Mouse (Mus musculus) left cerebral cortex, adult 9 months (tissue): ENCODE results near the gene Coa5.

Source experiments
- DNase-seq, 2 experiments: peaks; one replicate each; pipeline ENCODE4 v3.0.0; 2022; ENCODE audit warnings: low spot score in 2 of 2

Gene Coa5

DNA sequence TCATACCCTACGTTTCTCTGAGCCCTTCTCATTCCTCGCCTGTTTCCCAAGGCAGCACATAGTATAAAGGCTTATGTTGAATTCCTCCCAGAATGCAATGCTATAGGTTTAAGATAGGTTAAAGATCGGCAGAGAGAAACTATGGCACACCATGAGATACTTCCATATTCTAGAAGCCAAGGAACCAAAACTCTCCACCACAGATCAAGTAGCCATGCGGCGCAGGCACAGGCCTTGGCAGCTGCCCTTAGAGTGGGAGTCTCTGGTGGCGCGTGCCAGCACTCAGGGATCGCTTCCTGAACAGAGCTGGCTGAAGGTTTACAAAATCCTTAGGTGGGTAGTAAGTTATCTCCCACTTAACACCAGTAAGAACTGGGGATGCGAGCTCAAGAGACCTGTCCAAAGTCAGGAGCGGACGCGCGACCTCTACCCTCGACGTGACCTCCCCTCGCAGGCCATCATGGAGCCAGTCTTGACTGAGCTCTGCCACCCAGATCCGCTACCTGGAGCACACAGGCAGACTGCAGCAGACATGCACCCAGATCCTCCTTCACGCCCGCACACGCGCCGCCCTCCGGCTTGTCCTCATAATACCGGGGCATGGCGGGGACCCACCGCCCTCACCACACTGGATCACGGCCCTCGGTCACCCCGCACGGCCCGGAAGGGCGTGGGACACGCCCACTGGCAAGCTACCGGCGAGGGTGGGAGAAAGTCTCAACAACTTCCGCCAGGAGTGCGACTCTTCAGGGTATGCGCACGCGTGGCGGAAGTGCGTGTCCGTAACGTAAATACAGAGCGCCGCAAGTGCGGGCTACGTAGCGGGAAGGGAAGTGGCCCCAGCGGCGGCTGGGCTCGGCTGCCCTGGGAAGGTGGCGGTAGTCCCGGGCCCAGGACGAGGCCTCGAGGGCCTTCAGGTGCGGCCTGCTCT is at the start of gene Coa5, which contains the start of gene Unc50:
Gene Coa5, minus strand, starts transcription at position 738 of the 931 bp plus-strand sequence.
Gene Unc50, plus strand, starts transcription at position 774 of the 931 bp plus-strand sequence.
- peak; percentile 83 to 94 for DNase-seq

DNA sequence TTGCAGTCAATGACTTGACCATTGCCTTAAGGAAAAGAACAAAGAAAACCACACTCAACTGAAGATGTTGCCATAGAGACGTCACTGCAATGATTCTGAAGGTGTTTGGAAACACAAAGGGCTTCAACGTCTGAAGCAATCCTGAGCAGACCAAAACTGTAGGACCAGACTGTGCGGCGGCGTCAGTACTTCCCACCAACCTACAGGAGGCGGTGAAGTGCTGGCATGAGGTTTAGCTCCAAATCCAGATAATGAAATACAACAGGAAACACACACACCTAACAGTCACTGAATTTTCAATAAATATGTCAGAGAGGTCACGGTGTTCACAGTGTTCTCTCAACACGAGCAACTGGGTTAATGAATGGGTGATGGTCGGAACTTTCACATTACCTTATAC is 49.2 kb upstream of the Coa5 start:
- DNase-seq: peak in 1 of 2 experiments; percentile 22

DNA sequence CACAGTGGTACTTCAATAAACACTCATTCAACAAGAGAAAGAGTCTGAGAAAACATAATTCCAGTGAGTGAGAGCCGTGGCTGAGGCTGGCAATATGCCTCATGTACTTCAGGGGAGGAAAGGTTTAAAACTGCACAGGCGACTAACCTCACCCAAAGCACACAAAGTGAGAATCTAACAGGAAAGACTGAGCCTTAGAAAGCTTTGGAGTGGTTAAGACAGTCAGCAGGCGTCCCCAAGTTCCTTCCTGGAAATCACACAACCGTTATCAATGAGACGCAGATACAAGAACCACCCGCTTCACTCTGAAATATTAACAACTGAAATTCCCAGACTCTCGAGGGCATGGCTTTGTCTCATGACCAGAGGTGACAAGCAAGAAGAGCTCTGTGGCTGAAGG is 48.5 kb upstream of the Coa5 start:
- no peak for DNase-seq

DNA sequence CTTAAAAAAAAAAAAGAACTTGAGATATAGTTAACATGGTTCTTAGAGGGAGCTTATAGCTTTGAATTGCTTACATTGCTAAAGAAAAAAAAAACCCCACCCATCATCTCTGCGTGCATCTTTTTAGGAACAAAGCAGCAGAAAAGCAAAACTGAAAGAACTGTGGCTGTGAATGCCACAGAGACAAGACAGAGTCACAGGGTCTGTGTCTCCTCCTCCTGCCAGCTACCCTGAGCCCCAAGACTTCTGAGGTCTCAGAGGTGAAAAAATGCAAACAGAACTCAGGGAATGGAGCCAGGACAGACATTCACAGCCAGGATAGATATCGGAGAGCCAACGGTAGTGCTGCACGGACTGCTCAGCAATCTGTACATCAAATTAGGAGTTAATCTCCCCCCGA is 48.0 kb upstream of the Coa5 start:
- no peak for DNase-seq

DNA sequence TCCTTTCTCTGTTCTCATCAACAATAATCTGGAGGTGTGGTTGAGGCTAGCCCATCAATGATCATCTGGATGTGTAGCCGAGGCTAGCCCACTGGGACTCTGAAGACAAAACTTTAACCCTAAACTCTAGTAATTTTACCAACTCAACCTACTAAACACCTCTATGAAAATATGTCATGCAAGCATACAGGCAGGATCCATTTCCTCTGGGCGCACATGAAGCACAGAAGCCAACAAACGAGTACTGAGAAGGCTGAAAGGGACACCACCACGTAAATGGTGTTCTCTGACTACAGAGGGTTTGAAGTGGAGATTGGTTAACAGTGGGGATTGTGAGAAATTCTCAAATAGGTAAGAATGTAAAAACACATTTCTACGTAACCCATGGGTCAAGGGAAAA is 47.3 kb upstream of the Coa5 start:
- DNase-seq: no peak

DNA sequence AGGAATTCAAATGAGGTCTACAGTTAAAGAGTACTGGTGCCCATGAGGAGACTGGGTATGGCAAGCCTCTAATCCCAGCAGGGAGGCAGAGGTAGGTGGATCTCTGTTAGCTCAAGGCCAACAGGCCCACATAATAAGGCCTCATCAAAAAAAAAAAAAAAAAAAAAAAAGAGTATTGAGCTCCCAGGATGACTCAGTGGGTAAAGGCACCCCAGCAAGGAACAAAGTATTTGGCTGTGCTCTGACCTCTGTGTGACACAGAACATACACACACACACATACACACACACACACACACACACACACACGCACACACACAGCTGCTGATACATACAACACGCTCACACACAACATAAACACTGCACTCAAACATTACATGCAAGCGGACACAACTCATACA is 45.4 kb upstream of the Coa5 start:
- no peak for DNase-seq

DNA sequence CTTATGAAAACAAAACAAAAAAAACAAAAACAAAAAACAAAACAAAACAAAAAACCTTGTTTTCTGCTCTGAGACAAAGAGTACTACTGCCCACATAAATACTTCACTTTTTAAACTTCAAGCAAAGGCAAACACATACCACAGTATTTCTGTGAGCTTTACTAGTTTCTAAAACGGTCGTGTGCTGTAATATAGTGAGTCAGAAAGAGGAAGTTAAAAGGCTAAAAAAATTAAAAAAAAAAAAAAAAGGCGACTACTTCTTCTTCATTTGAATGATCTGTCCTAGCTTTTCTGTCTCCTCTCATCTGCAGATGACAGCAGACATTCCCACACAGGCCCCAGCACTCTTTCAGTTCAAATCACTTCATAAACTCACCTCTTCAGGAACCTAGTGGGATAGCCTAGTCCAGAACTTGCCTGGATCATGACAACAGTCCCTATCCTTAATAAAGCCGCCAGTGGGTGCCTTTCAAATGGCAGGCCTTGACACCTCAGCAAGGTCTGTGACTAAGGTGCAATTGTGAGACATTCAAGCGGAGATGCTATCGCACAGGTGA is 44.8 kb upstream of the Coa5 start:
- DNase-seq: no peak

DNA sequence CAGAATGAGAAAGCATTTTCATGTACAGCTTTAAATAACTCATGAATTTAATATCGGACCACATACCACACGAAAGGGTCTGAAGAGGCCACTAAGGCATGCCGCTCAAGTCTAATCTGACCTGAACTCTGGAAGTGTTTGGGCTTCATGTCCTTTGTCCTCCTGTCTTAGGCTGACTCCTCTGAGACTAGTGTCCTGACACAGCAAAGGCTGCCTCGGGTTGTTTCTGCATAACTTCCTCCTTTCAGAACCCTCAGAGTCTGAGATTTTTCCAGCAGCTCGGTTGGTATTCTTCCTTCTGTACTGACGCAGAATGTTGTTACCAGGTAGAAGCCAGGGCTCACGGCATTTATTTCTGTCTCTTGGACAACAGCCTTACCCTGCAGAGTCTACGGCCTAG is 44.1 kb upstream of the Coa5 start:
- no peak for DNase-seq

DNA sequence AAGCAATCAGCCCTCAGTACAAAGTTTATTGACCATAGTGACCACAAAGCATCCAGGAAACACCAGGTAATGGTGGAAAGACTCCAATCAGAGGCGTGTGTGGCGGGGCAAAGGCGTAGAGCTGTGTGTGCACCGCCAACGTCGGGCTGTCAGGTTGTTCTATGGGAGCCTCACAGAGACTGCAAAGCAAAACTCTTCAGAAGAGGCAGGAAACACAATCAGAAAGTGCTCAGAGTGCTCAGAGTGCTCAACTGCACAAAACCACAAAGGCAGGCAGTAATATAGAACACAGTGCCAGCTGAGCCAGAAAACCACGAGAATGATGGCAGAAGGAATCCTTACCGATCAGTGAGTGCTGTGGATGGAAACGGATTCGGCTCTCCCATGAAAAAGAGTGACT is 43.3 kb upstream of the Coa5 start:
- DNase-seq: no peak

DNA sequence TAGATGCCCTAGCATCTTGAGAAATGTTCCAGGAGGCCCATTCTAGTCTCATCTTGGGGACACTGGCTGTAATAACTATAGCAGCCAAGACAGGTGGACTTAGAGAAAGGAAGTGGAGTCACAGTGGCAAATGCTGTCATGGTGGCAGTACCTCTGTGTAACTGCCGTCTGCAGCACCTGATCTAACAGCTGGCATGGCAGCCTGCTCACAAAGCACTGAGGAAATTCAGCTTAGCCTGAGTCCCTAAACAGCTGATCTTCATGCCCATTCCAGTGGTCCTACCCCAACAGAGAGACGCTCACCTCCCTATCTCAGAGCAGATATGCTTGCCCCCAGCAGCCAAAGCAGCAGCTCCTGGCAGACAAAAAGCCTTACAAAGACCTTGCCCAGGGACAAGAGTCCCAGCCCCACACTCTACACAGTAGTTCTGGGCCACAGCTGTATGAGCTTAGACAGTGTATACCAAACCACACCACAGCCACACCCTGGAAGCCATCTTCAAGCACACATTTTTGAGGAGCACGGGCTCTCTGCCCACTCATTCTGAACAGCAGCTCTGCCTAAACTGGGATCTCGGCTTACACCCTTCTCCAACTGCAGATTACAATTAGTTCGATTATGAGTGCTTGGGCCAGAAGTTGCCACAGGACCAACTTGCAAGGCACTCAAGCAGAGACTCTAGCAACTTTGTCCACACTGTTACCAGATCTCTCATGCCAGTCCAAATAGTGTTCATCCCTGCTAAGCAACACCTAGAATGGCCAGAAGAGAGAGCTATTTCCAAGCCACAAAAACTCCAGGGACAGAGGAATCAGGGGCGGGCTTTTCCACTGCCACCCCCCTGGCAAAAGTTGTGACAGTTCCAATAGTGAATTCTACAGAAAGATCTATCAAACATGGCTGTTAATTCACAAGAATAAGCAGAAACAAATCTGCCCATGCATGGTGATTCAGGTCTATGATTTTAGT is 41.6 kb upstream of the Coa5 start:
- no peak for DNase-seq

DNA sequence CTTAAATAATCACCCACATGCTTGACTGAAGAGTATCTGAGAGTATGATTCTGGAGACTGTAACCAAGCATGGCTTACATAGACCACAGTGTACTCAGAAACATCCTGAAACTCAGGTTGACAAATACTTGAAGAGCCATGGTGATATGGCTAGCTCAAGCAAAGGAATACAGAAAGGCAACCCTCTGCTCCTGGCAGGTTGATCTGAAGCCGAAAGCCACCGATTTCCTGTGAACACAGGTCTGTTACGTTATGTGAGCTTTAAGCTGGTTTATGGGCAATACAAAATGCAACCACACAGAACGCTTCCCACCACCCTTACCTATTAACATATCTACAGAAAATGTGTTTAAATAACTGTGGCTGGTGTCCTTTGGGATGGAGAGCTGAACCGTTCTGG is 39.1 kb upstream of the Coa5 start:
- DNase-seq: no peak

DNA sequence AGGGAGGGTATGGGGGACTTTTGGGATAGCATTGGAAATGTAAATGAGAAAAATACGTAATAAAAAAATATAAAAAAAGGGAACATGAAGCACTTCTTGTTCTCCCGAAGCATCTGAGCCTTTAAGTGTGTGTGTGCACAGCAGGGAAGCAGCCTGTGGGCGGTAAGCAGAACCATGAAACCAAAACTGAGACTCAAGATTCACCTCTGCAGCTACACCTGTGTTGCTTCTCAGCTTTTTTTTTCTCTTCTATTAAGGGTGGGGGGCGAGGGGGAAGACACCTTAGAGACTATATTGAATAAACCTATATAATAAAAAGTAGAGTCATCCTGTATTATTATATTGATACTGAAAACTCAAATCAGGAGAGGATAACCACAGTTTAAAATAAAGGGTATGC is 37.9 kb upstream of the Coa5 start:
- DNase-seq: no peak

DNA sequence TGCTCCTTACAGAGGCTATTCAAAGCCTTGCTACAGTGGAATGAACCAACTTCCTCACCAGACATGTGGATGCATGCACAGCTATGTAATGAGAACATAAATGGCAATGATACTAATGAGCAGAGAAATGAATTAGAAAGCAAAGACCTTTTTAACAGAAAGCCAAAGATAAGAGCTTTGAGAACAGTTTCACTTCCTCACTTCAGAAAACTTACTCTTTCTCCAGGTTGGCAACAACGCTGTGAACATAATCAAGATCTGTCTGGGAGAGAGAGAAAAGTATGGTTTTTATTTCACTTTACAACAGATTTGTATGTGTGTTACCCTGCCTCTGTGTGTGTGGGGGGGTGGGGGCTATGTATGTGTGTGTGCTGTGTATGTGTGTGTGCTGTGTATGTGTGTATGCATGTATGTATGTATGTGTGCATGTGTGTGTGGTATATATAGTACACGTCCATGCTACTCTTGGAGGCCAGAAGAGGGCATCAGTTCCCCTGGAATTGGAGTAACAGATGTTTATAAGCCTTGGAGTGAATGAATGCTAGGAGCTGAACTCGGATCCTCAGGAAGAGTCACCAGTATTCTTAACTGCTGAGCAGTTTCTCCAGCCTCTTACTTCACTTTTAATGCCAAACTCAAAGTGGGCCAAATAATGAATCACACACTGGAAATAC is 36.6 kb upstream of the Coa5 start:
- DNase-seq: no peak

DNA sequence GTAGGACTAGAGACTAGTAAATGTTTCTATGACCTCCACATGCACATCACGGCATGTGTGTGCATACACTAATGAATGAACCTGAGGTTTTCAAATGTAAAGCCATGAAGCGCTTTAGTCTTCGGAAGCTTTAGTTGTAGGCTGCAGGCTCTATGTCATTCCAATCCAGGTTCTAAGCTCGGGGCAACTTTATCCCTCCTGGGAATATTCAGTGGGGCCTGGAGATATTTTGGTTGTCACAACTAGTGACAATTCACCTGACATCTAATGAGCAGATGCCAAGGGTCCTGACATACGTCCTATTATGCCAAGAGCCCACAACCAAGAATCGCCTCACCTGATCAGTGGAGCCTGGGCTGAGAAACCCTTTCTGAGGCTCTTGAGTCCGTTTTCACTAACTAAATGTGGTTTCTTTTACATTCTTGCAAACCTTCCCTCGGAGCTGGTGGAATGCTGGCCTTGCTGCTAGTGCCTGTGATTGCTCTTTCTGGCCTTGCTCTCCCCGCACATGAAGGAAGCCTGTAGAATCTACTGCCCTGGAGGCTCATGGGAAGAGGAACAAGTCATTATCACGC is 35.1 kb upstream of the Coa5 start:
- no peak for DNase-seq

DNA sequence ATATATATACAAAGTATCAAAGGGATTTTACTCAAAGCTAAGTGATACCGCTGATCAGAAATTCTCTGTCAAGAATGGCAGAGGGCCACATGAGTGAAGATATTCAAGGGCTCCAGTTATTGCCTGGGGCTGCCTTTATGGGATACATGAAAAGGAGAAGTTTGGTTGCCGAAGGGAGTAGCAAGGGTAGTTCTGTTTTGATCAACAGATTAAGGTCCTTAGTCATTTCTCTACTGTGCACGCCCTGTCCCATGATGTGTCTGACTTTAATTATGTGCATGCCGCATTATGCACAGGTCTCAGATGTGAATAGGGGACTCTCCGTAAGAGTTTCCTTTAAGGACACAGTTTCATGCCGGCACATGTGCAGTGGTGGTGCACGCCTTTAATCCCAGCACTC is 27.6 kb upstream of the Coa5 start:
- DNase-seq: no peak

DNA sequence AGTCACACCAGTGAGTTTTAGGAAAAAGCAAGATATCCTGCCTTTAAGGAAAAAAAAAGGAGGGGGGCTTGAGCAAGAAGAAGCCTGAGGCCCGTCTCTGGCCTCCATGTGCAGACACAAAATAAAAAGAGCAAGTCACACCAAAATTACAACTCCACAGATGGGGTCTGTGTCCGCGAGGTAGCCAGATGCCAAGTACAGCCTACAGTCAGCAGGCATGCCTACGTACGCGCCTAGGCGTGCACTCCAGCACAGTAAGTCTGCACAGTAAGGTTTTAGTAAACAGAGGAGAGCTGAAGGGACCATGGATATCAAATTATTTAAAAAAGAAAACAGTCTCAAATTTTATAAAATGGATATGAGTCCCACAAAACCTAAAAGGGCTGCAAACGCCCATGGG is 21.4 kb upstream of the Coa5 start:
- no peak for DNase-seq

DNA sequence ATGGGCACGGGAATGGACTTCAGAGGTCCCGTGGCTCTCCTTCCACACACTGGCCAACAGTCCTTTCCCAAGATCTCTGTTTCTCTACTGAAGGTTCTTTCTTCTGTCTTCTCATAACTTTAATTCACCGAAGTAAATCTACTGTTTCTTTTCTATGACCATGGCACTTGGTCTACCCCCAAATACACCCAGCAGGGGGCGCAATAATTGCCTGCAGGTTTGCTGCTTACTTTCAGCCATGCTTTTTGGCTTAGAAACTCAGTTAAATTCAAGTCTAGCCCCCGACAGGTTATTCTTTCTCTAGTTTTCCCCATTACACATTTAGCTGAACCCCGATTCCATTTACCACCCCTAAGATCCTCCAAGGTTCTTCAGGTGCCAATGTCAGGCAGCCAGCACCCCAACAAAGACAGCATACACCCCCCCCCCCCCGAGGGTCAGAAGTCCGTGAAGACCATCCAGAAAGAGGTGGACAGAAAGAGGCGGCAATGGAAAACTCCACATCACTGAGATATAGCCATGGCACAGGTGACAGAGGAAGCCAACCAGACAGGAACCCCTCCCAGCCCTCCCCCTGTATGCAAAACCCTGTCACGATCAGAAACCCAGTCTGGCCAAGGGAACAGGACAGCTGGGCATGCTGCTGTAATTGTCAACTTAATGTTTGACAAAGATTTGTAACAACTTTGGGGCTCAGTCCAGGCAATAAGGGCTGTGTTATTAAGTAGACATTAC is 18.6 kb upstream of the Coa5 start:
- peak in 1 of 2 experiments; percentile 57 for DNase-seq

DNA sequence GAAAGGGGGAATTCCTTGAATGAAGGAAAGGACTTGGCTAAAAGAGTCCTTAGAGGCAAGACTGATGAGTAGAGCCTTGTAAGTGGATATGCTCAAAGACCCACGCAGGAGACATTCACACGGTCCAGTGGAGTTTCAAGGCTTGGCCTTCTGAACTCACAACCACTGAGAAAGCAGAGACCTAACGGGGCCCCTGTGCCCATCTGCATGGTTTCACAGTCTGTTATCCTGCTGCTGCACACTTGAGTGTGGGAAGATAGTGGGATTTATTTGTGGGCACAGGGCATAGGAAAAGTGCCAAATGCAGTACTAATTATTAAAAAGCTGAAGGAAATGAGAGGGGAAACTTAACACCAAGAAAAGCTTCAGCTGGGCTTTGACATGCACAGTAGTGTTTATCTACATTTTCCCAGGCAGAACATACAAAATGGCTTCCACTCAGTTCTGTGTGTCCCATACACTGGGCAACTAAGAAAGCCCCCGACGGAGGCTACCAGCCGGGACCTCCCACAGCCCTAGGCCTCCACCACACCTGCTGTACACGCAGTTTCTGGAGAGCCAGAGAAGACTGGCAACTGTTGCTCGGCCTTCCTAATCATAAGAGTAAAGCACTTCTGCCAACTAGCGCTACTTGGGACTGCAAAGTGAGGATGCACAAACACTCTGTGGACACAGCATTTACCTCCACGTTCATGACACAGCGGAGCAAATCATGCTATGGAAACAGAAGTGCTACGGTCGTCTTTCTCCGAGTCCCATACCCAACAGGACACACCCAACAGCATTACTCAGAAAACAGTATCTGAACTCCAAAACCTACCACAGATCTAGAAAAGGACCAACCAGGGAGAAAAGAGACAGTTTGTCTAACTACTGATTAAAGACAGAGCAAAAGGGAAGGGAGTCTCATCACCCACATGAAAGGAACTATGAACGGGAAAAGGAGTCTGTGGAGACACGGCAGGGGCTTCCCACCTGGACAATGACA is 13.2 kb upstream of the Coa5 start:
- DNase-seq: no peak

DNA sequence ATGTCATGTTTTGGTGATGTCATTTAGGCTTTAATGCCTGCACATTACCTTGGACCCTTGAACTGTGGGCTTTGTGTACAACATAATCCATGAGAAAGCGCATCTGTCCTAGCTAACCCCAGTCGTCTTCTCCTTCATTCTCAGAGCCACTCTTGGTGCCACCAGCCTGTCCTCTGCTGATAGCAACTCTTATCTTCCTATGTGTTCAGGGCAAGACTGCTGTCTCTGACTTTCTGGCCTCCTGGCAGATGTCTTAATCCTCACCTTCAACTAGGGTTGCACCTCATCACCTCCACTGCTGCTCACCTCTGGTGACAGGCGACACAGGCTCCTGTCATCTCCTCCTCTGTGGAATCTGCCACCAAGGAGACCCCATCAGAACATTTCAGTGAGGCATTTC is 6.5 kb upstream of the Coa5 start:
- no peak for DNase-seq
